Mouse (Mus musculus) ES-CJ7 (cell line): ENCODE measurements around the gene Ttc4.
A peak's percentile ranks its signal among the peaks of the same experiment; 100 is the strongest.

ENCODE experiments used
- DNase-seq: peaks from one replicate; pipeline ENCODE4 v3.0.0; 2011; ENCODE audit warnings: low read depth, low spot score

Ttc4 gene

GRCm38 (mm10) chr4:106614180-106614797 is 64.5 kb downstream of the Ttc4 start:
- peak; percentile 86 for DNase-seq

- DNase-seq, result no peak
Measured at GRCm38 (mm10) chr4:106613560-106613959, 65.2 kb downstream of the Ttc4 start.

GRCm38 (mm10) chr4:106613105-106613504 is 65.6 kb downstream of the Ttc4 start:
- no peak for DNase-seq
